Mouse (Mus musculus): ENCODE results near the gene Dennd4c. TPM values are rescaled to one million over a fixed set of nuclear protein-coding genes. Genes with fewer than 3 reads are reported as not detected.

Gene Dennd4c
- polyA plus RNA-seq, 1 experiment, result 5.9 TPM

DNA sequence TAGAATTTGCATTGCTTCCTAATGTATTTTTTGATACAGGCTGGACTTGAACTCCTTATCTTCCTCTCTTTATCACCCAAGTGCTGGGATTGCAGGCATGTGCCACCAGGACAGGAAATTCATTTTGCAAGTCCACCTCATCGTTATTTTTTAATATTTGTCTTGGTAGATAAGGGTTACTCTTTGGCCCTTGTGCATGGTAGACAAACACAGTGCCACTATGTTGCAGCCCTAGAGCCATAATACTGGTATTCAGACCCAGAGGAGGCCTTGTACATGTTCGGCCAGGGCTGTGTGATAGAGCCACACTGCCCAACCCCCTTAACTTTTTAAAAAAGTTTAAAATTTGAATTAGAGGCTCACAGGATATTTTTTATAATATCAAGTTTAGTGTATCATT is 98.9 kb downstream of the Dennd4c start:
- TF ChIP-seq CTCF (IDR thresholded peaks at IDR 0.05; ENCODE audit: extremely low read depth, insufficient read depth, low read length) (no peak), POLR2A (IDR thresholded peaks at IDR 0.05; ENCODE audit: extremely low read depth, insufficient read depth, low read length) (no peak)
- H3K4me3 ChIP-seq (ENCODE audit: insufficient read depth, low read length), result no peak overlapping the region
- H3K27ac ChIP-seq (ENCODE audit: insufficient read depth, low read length), result no peak overlapping the region
- H3K4me1 ChIP-seq (ENCODE audit: control insufficient read depth, insufficient read depth, low read length), result no peaks in the 10 kb centered on the region

DNA sequence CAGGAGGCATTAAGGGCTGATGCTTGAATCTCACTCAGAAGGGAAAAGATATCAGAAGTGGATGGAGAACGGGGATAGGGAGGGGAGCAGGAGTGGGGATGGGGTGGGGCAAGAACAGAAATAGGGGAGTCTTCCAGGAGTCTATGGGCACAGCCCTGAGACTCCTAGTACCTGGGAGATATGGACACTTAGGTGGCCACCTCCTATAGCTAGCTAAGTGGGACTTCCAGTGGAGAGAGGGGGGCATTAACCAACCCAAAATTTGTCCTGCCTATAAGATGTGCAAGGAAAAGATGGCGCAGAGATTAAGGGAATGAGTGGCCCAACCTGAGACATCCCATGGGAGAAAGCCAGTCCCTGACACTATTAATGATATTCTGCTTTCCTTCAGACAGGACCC is 103.0 kb downstream of the Dennd4c start:
- Histone ChIP-seq H3K27ac (ENCODE audit: insufficient read depth, low read length) (no peak overlapping the region), H3K4me3 (ENCODE audit: insufficient read depth, low read length) (no peak overlapping the region), H3K4me1 (ENCODE audit: control insufficient read depth, insufficient read depth, low read length) (no peaks in the 10 kb centered on the region)
- TF ChIP-seq POLR2A (IDR thresholded peaks at IDR 0.05; ENCODE audit: extremely low read depth, insufficient read depth, low read length), result no peak
- no peak for TF ChIP-seq CTCF (IDR thresholded peaks at IDR 0.05; ENCODE audit: extremely low read depth, insufficient read depth, low read length)

DNA sequence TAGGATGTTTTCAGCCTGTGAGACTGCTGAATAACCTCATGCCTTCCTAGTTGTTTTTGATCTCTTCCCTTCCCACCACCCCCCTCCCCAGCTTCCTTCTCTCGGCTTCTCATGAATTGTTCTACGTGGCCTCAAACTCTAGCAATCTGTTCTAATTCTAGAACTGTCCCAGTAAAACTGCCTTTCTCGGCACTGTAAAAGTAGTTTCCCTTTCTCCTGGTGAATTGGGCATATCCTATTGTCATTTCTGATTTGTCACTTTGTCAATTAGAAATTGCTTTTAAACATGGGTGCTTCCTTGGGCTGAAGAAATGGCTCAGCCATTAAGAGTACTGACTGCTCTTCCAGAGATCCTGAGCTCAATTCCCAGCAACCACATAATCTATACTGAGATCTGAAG is 103.7 kb downstream of the Dennd4c start:
- Histone ChIP-seq H3K4me1 (ENCODE audit: control insufficient read depth, insufficient read depth, low read length) (no peaks in the 10 kb centered on the region), H3K4me3 (ENCODE audit: insufficient read depth, low read length) (no peak overlapping the region), H3K27ac (ENCODE audit: insufficient read depth, low read length) (no peak overlapping the region)
- TF ChIP-seq CTCF (IDR thresholded peaks at IDR 0.05; ENCODE audit: extremely low read depth, insufficient read depth, low read length) (no peak), POLR2A (IDR thresholded peaks at IDR 0.05; ENCODE audit: extremely low read depth, insufficient read depth, low read length) (no peak)

- H3K4me1 ChIP-seq (ENCODE audit: control insufficient read depth, insufficient read depth, low read length), result no peaks in the 10 kb centered on the region
- no peak overlapping the region for H3K27ac ChIP-seq (ENCODE audit: insufficient read depth, low read length)
- H3K4me3 ChIP-seq (ENCODE audit: insufficient read depth, low read length), result no peak overlapping the region
- TF ChIP-seq POLR2A (IDR thresholded peaks at IDR 0.05; ENCODE audit: extremely low read depth, insufficient read depth, low read length), result no peak
- TF ChIP-seq CTCF (IDR thresholded peaks at IDR 0.05; ENCODE audit: extremely low read depth, insufficient read depth, low read length), result no peak
Observed at GRCm38 (mm10) chr4:86852813-86853590, 104.6 kb downstream of the Dennd4c start.

DNA sequence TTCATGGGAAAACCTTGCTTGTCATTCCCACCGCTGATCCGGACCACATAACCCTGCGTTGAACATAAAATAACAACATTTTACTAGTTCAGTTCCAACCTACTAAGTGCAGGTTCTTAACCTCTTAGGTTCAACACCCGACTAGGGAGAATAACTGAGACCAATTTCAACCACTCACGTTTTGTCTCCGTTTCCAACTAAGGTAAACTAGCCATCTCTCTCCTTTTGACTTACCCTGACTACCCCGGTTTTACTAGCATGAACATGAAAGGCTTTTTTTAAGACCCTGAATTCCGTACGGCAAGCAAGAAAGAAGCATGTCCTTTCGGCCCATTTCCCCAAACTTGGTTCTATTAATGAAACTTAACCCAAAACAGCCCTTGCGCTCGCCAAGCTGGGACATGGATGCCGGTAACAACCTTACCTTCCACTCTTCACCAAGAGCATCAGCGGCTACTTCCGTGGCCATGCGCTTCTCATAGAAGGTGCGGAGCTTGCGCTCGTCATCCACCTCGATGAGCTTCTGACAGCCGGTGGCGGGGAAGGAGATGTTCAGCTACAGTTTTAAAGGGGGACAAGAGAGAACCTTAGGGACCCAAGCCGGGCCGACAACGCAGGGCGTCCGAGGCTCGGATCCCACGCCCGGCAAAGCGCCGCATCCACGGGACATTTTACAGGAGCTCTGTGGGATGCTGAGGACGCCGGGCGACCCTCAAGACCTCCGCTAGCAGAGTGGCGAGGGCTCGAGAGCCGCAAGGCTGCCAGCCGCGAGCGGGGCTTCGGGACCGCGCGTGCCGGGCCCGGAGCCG is 108.2 kb downstream of the Dennd4c start:
- no peaks in the 10 kb centered on the region; the same call in 1 of the 2 replicates for H3K4me1 ChIP-seq (ENCODE audit: control insufficient read depth, insufficient read depth, low read length)
- H3K4me3 ChIP-seq (ENCODE audit: insufficient read depth, low read length), result peak overlapping the region; percentile 72
- TF ChIP-seq CTCF (IDR thresholded peaks at IDR 0.05; ENCODE audit: extremely low read depth, insufficient read depth, low read length) (no peak), POLR2A (IDR thresholded peaks at IDR 0.05; ENCODE audit: extremely low read depth, insufficient read depth, low read length) (no peak)
- H3K27ac ChIP-seq (ENCODE audit: insufficient read depth, low read length), result peak overlapping the region; percentile 91

- H3K27ac ChIP-seq (ENCODE audit: insufficient read depth, low read length), result peak within 1 kb of the TSS; percentile 91
- H3K4me3 ChIP-seq (ENCODE audit: insufficient read depth, low read length), result peak within 1 kb of the TSS; percentile 72
- H3K4me1 ChIP-seq (ENCODE audit: control insufficient read depth, insufficient read depth, low read length), result no peaks in the 10 kb centered on the region; the same call in 1 of the 2 replicates
- peak; percentile 99 for TF ChIP-seq POLR2A (IDR thresholded peaks at IDR 0.05; ENCODE audit: extremely low read depth, insufficient read depth, low read length)
- TF ChIP-seq CTCF (IDR thresholded peaks at IDR 0.05; ENCODE audit: extremely low read depth, insufficient read depth, low read length), result no peak
Observed at GRCm38 (mm10) chr4:86857113-86858069, 109.0 kb downstream of the Dennd4c start, which contains the start of gene Rps6. Gene Rps6 (minus strand): TSS chr4:86857412.

DNA sequence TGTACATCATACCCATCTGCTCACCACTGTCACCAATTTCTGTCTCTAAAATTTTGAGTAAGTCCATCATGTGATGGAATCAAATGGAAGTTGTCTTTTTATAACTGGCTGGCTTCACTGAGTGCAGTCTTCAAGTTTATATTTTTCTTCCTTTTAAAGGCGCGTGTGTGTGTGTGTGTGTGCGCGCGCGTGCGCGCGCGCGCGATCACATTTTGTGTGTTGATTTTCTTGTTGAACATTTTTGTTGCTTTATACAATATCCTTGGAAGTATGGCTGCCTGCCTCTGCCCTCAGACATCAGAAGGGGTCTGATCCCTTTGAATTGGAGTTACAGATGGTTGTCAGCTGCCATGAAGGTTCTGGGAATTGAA is 109.7 kb downstream of the Dennd4c start:
- H3K27ac ChIP-seq (ENCODE audit: insufficient read depth, low read length), result no peak overlapping the region
- peak overlapping the region; percentile 72; the same call in 1 of the 2 replicates for H3K4me3 ChIP-seq (ENCODE audit: insufficient read depth, low read length)
- TF ChIP-seq POLR2A (IDR thresholded peaks at IDR 0.05; ENCODE audit: extremely low read depth, insufficient read depth, low read length), result no peak
- TF ChIP-seq CTCF (IDR thresholded peaks at IDR 0.05; ENCODE audit: extremely low read depth, insufficient read depth, low read length), result no peak
- H3K4me1 ChIP-seq (ENCODE audit: control insufficient read depth, insufficient read depth, low read length), result no peaks in the 10 kb centered on the region; the same call in 1 of the 2 replicates

- Histone ChIP-seq H3K4me1 (ENCODE audit: control insufficient read depth, insufficient read depth, low read length) (no peaks in the 10 kb centered on the region), H3K27ac (ENCODE audit: insufficient read depth, low read length) (no peak overlapping the region), H3K4me3 (ENCODE audit: insufficient read depth, low read length) (no peak overlapping the region)
- TF ChIP-seq CTCF (IDR thresholded peaks at IDR 0.05; ENCODE audit: extremely low read depth, insufficient read depth, low read length), result no peak
- no peak for TF ChIP-seq POLR2A (IDR thresholded peaks at IDR 0.05; ENCODE audit: extremely low read depth, insufficient read depth, low read length)
Observed at GRCm38 (mm10) chr4:86864087-86864486, 115.7 kb downstream of the Dennd4c start.

GRCm38 (mm10) chr4:86871988-86872387 is 123.6 kb downstream of the Dennd4c start:
- Histone ChIP-seq H3K4me3 (ENCODE audit: insufficient read depth, low read length) (no peak overlapping the region), H3K27ac (ENCODE audit: insufficient read depth, low read length) (no peak overlapping the region), H3K4me1 (ENCODE audit: control insufficient read depth, insufficient read depth, low read length) (no peaks in the 10 kb centered on the region; the same call in 1 of the 2 replicates)
- no peak for TF ChIP-seq POLR2A (IDR thresholded peaks at IDR 0.05; ENCODE audit: extremely low read depth, insufficient read depth, low read length)
- TF ChIP-seq CTCF (IDR thresholded peaks at IDR 0.05; ENCODE audit: extremely low read depth, insufficient read depth, low read length), result no peak

Data from cortical plate, adult 2 months (tissue).